Mouse (Mus musculus) neural tube, embryonic 13.5 days (tissue): ENCODE results near the gene Tpm1. TPM values are rescaled to one million over a fixed set of nuclear protein-coding genes. Genes with fewer than 3 reads are reported as not detected.

Experiments used
- ATAC-seq: fragments of 200-750 bp; cut with Nextera tagmentation; 2 replicates; pipeline ENCODE4 v1.8.0; 2017; ENCODE audit warnings: low read depth, mild to moderate bottlenecking, moderate TSS enrichment, moderate library complexity
- H3K27ac ChIP-seq: fragments of 300-500 bp; sonication (generic); replicated peaks from 2 replicates; pipeline ENCODE4 v1.5.1; 2015; ENCODE audit warnings: moderate library complexity, mild to moderate bottlenecking, inconsistent platforms
- H3K27me3 ChIP-seq: fragments of 300-500 bp; sonication (generic); 2 replicates; pipeline ENCODE4 v1.6.1; 2015; ENCODE audit warnings: mild to moderate bottlenecking, inconsistent platforms
- H3K36me3 ChIP-seq: fragments of 300-500 bp; sonication (generic); 2 replicates; pipeline ENCODE4 v1.6.1; 2015; ENCODE audit warnings: mild to moderate bottlenecking, inconsistent platforms
- H3K4me1 ChIP-seq: fragments of 300-500 bp; sonication (generic); replicated peaks from 2 replicates; pipeline ENCODE4 v1.6.1; 2015; ENCODE audit warnings: inconsistent platforms
- H3K4me2 ChIP-seq: fragments of 300-500 bp; sonication (generic); 2 replicates; pipeline ENCODE4 v1.6.1; 2015; ENCODE audit warnings: inconsistent platforms, mild to moderate bottlenecking, moderate library complexity
- H3K4me3 ChIP-seq: fragments of 300-500 bp; sonication (generic); 2 replicates; pipeline ENCODE4 v1.5.1; 2015; ENCODE audit warnings: mild to moderate bottlenecking, inconsistent platforms
- H3K9ac ChIP-seq: fragments of 300-500 bp; sonication (generic); 2 replicates; pipeline ENCODE4 v1.6.1; 2015; ENCODE audit warnings: moderate library complexity, mild to moderate bottlenecking, inconsistent platforms
- H3K9me3 ChIP-seq: fragments of 300-500 bp; sonication (generic); 2 replicates; pipeline ENCODE4 v1.6.1; 2016; ENCODE audit warnings: inconsistent platforms
- WGBS: fragments of 180-500 bp; shearing (Covaris S2); methylation state at CpG from one replicate; pipeline ENCODE4 v1.1.7; 2015; 5-methylcytosine and 5-hydroxymethylcytosine counted together
- polyA plus RNA-seq: library from polyadenylated mRNA; unstranded; fragments of >200 nt; fragmentation: Nextera tagmentation; extraction: Ambion mirVana; gene quantifications from 2 replicates; pipeline ENCODE4 v1.2.1, GENCODE M21; 2015

Gene Tpm1
- polyA plus RNA-seq, 1 experiment from 2014 or later: 209 TPM

GRCm38 (mm10) chr9:67071103-67071502 lies 21.9 kb upstream of the Tpm1 start:
- H3K27me3 ChIP-seq: no peaks in the 10 kb centered on the region
- H3K9me3 ChIP-seq: no peaks in the 10 kb centered on the region
- WGBS: 49% methylated on average over 6 of the region's 6 CpGs
- no peaks in the 10 kb centered on the region for H3K36me3 ChIP-seq
- no peak for ATAC-seq
- H3K9ac ChIP-seq: no peak overlapping the region
- no peak overlapping the region for H3K4me2 ChIP-seq
- no peak overlapping the region for H3K27ac ChIP-seq
- no peak overlapping the region for H3K4me3 ChIP-seq
- H3K4me1 ChIP-seq: no peaks in the 10 kb centered on the region

DNA sequence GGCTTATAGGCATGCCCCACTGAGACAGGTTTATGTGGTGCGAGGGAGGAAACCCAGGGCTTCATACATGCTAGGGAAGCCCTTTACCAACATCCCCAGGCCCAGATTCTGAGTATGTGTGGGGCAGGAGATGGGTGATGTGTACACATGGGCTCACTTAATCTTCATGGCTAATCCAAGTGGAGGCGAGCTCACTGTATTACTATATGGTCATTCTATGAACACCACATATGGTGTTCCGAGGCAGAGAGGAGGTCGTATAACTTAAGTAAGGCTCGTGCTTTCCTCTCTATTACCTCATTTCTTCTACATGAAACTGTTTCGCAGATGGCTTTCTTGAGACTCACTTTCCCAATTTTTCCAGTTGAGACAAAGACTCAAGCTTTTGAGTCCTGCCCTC lies 17.4 kb upstream of the Tpm1 start:
- H3K36me3 ChIP-seq: no peaks in the 10 kb centered on the region
- H3K27me3 ChIP-seq: no peaks in the 10 kb centered on the region
- 90% methylated on average over 6 of the region's 6 CpGs for WGBS
- no peaks in the 10 kb centered on the region for H3K9me3 ChIP-seq
- no peak overlapping the region for H3K9ac ChIP-seq
- H3K4me3 ChIP-seq: no peak overlapping the region
- no peak overlapping the region for H3K4me2 ChIP-seq
- H3K4me1 ChIP-seq: no peaks in the 10 kb centered on the region
- no peak for ATAC-seq
- no peak overlapping the region for H3K27ac ChIP-seq

DNA sequence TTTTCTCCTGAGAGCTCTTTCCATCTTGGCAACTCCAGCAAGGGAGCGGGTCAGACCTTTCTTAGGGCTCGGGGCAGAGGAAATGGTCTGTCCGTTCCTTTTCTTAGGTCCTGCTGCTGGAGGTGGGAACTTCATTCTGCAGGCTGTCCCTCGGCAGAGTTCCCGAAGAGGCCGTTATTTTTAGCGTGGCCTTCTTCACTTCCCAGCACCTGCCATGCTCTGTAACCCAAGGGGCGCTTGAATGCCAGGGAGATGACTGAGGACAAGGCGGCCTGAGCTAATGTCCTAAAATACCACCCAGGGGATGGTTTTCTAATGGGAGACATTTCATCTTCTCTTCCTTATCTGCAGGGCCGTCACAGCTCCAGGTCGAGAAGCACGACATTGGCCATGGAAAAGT lies 10.5 kb upstream of the Tpm1 start:
- no peaks in the 10 kb centered on the region for H3K9me3 ChIP-seq
- H3K36me3 ChIP-seq: no peaks in the 10 kb centered on the region
- no peak overlapping the region for H3K4me3 ChIP-seq
- H3K4me1 ChIP-seq: no peaks in the 10 kb centered on the region
- ATAC-seq: no peak
- no peak overlapping the region for H3K27ac ChIP-seq
- H3K9ac ChIP-seq: no peak overlapping the region
- H3K4me2 ChIP-seq: no peak overlapping the region
- H3K27me3 ChIP-seq: no peaks in the 10 kb centered on the region
- WGBS: 77% methylated on average over 12 of the region's 12 CpGs

DNA sequence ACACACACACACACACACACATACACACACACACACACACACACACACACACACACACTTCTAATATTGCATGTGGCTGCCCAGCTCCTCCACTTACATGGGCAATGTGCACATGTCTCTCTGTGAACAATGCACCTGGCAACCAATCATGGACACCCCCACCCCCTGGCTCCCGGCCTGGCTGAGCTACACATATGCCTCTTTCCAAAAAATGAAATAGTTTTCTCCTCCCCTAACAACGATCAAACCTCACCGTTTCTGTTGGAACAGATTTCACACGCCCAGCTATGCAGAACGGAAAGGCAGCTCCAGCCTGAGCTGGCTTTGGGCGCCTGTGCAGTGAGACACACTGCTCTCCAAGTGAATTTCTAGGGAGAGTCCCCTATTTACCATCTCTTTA lies 9.2 kb upstream of the Tpm1 start:
- WGBS: 82% methylated on average over 6 of the region's 6 CpGs
- Histone ChIP-seq H3K9ac (no peak overlapping the region), H3K27me3 (no peaks in the 10 kb centered on the region), H3K4me2 (no peak overlapping the region), H3K27ac (no peak overlapping the region), H3K4me1 (no peaks in the 10 kb centered on the region), H3K4me3 (no peak overlapping the region), H3K36me3 (no peaks in the 10 kb centered on the region), H3K9me3 (no peaks in the 10 kb centered on the region)
- ATAC-seq: no peak

GRCm38 (mm10) chr9:67050736-67051337 lies 1.6 kb upstream of the Tpm1 start:
- Histone ChIP-seq H3K9ac (no peak overlapping the region; the same call in 1 of the 2 replicates), H3K36me3 (no peaks in the 10 kb centered on the region), H3K4me3 (no peak overlapping the region), H3K27me3 (peaks cover 60% of the 10 kb centered on the region), H3K9me3 (no peaks in the 10 kb centered on the region), H3K27ac (no peak overlapping the region), H3K4me2 (no peak overlapping the region), H3K4me1 (peaks cover 32% of the 10 kb centered on the region)
- 77% methylated on average over 6 of the region's 6 CpGs for WGBS
- ATAC-seq: no peak

DNA sequence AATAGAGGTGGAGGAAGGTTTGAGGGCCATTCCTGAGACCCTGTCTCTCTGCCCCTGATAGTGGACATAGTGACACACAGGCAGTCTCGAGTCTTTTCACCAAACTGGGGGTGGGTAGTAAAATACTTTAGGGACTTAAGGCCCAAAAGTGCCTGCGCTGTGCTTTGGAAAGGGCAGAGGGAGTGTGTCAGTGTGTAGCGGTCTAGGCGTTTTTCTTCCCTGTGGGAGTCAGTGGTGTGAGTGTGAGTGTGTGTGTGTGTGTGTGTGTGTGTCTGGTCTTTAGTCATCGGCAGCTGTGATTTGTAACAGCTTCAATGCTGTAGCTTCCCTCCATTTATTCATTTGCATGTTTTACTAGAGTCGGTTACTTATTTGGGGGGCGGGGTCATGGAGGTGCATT lies 630 bp upstream of the Tpm1 start:
- H3K9ac ChIP-seq: peak overlapping the region; percentile 74
- no peaks in the 10 kb centered on the region for H3K36me3 ChIP-seq
- H3K4me2 ChIP-seq: peak overlapping the region; percentile 86
- ATAC-seq: no peak
- H3K4me1 ChIP-seq: peaks cover 32% of the 10 kb centered on the region
- 12% methylated on average over 7 of the region's 7 CpGs for WGBS
- no peaks in the 10 kb centered on the region for H3K9me3 ChIP-seq
- peak overlapping the region; percentile 50 for H3K4me3 ChIP-seq
- peaks cover 68% of the 10 kb centered on the region for H3K27me3 ChIP-seq
- H3K27ac ChIP-seq: peak overlapping the region; percentile 23; the same call in 1 of the 2 replicates

GRCm38 (mm10) chr9:67048483-67049085 lies 622 bp downstream of the Tpm1 start:
- no peak for ATAC-seq
- WGBS: under 1% methylated on average over 26 of the region's 26 CpGs
- Histone ChIP-seq H3K4me3 (peak overlapping the region; percentile 50), H3K4me2 (peak overlapping the region; percentile 86), H3K4me1 (peaks cover 37% of the 10 kb centered on the region), H3K27me3 (peaks cover 71% of the 10 kb centered on the region), H3K9me3 (no peaks in the 10 kb centered on the region), H3K9ac (peak overlapping the region; percentile 74), H3K27ac (peak overlapping the region; percentile 46), H3K36me3 (no peaks in the 10 kb centered on the region)

DNA sequence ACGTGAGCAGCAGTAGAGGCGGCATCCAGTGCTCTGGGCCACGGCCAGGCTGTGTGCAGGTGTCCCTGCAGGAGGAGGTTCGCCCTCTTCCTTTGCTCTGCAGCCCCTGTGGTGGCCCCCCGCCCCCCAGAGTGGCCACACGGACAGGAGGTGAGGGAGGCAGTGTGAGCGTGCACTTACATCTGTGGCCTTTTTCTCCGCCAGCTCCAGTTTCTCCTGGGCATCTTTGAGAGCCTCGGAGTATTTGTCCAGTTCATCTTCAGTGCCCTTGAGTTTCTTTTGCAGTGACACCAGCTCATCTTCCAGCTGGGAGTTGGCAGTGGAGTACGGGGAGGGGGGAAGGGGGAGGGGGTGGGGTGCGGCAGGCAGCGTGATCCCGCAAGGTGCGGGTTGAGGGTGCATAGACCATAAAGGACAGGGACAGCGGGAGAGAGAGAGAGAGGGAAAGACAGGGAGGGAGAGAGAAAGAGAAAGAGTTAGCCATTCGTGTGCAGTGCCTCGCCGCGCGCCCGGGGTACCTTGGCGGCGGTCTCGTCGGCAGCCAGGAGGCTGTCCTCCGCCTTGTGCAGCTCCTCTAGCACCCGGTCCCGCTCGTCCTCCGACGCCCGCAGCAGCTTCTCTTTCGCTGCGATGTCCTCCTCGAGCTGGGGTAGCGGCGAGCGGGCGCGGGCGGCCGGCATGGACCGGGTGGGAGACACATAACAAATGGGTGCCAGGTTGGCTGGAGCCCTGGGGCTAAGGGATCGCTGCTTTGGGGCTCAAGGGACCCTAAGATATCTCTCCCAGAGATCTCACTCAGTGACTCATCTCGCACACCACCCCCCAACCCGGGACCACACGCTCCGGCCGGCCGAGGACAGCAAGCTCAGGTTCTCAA lies 1.4 kb downstream of the Tpm1 start:
- H3K4me3 ChIP-seq: peak overlapping the region; percentile 50
- no peak for ATAC-seq
- peaks cover 41% of the 10 kb centered on the region for H3K4me1 ChIP-seq
- H3K9ac ChIP-seq: peak overlapping the region; percentile 74
- WGBS: 1% methylated on average over 50 of the region's 50 CpGs
- H3K27ac ChIP-seq: no peak overlapping the region; the same call in 1 of the 2 replicates
- H3K27me3 ChIP-seq: peaks cover 71% of the 10 kb centered on the region
- H3K4me2 ChIP-seq: peak overlapping the region; percentile 86
- no peaks in the 10 kb centered on the region for H3K36me3 ChIP-seq
- no peaks in the 10 kb centered on the region for H3K9me3 ChIP-seq

DNA sequence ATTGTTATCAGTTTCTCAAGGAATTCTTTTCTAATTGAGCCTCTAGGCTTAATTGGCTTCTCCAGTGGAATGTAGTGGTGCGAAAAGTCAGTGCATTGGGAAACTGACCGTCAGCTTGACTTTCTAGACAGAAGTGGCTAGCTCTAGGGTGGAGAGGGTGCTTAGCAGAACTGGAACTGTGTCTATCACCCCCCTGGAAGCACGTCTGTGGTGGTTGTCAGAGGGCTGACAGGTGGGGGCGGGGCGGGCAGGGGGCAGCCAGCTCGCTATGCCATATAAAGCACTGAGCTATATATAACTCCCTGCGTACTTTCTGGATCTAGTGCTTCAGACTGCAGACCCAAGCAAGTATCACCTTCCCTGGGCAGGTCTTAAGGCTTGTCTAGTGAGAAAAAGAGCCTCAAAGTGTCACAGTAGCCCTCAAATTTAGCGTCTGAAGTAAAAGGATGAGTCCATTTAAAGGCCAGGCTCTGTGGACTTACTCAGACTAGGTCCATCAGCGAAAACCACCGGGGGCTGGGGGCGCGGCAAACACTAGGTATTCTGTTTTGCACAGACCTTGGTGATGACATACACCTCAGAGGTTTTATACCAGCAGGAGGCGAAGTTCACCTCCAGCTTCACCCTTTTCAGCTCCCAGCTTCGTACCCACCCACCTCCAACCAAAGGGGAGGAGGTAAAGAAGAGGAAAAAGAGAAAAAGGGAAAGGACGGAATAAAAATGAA lies 2.2 kb downstream of the Tpm1 start:
- no peak for ATAC-seq
- WGBS: 5% methylated on average over 15 of the region's 15 CpGs
- peaks cover 49% of the 10 kb centered on the region for H3K4me1 ChIP-seq
- H3K9me3 ChIP-seq: no peaks in the 10 kb centered on the region
- no peaks in the 10 kb centered on the region for H3K36me3 ChIP-seq
- H3K27me3 ChIP-seq: peaks cover 71% of the 10 kb centered on the region
- no peak overlapping the region for H3K27ac ChIP-seq
- H3K9ac ChIP-seq: peak overlapping the region; percentile 74
- H3K4me3 ChIP-seq: peak overlapping the region; percentile 50
- H3K4me2 ChIP-seq: peak overlapping the region; percentile 86

DNA sequence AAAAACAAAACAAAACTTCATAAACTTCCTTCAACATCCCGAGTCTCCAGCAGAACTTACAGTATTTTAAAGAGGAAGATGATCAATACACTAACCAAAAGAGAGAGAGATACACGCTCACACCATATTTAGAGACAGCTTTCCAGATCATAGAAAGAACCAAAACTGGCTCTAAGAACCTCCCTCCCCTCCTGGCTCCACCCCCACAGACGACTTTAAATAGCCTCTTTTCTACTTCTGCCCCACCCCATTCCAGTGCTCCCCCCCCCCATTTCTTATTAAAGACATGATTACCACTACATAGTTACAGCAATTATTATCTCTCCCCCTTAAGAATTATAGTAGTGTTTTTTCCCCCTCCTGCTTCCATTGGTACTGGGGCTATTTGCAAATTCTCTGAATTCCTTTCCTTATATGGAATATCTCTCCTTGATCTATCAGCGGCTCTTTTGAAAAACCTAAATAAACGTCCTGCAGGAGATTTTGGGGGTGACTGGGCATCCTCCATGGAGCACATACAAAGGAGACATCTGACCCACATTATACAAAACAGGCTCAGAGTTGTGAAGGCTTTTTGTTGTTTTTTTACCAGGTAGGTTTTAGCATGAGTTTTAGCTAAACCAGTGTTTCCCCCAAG lies 3.1 kb downstream of the Tpm1 start:
- H3K4me3 ChIP-seq: no peak overlapping the region
- no peaks in the 10 kb centered on the region for H3K36me3 ChIP-seq
- H3K4me2 ChIP-seq: peak overlapping the region; percentile 86; the same call in 1 of the 2 replicates
- H3K9me3 ChIP-seq: no peaks in the 10 kb centered on the region
- ATAC-seq: no peak
- no peak overlapping the region for H3K27ac ChIP-seq
- no peak overlapping the region for H3K9ac ChIP-seq
- peaks cover 61% of the 10 kb centered on the region for H3K27me3 ChIP-seq
- H3K4me1 ChIP-seq: peaks cover 58% of the 10 kb centered on the region
- WGBS: 14% methylated on average over 5 of the region's 5 CpGs

- no peak overlapping the region for H3K4me3 ChIP-seq
- H3K36me3 ChIP-seq: no peaks in the 10 kb centered on the region
- peaks cover 54% of the 10 kb centered on the region for H3K27me3 ChIP-seq
- H3K9ac ChIP-seq: no peak overlapping the region
- no peak for ATAC-seq
- 37% methylated on average over 4 of the region's 4 CpGs for WGBS
- peaks cover 66% of the 10 kb centered on the region for H3K4me1 ChIP-seq
- H3K9me3 ChIP-seq: no peaks in the 10 kb centered on the region
- H3K27ac ChIP-seq: peak overlapping the region; percentile 28; the same call in 1 of the 2 replicates
- H3K4me2 ChIP-seq: peak overlapping the region; percentile 21; the same call in 1 of the 2 replicates
Measured at GRCm38 (mm10) chr9:67045306-67045675, 3.9 kb downstream of the Tpm1 start.
